Mouse (Mus musculus) heart, postnatal 25 days (tissue): ENCODE measurements at regions not wholly inside any gene's neighbourhood (a gene's known extent, or its start where the extent isn't known, plus 50 kb on each side); places are given as distances from the start of the nearest gene placed in this dataset.

Experiments used
- DNase-seq: peaks from one replicate; pipeline ENCODE4 v3.0.0; 2022; ENCODE audit warnings: low spot score
- intact Hi-C: fragments of 180-260 bp; cut with DNase I; formaldehyde crosslinking; loops from one replicate; pipeline ENCODE4 v1.15.1; 2025

DNA sequence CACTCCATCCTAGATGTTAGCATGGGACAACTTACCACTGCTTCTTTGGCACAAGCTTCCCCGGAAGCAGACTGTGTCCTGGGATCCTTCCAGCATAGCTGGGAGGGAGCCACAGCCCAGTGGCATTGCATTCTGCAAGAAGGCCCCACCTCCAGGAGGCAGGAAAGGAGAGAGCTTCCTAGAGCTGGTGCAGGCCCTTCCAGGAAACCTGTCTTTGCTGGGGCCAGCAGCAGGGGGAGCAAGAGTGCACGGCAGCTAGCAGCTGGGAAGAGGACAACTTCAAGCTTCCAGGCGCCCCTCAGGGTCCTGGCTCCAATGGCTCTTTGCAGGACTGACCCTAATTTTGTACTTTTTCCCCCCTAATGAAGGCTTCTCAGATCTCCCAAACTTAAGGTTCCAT, 115.4 kb upstream of the Sorcs3 start:
- intact Hi-C loops = no loop called here
- no peak for DNase-seq

GRCm38 (mm10) chr19:48097363-48097762, 108.5 kb upstream of the Sorcs3 start:
- intact Hi-C loops = no loop called here
- no peak for DNase-seq

DNA sequence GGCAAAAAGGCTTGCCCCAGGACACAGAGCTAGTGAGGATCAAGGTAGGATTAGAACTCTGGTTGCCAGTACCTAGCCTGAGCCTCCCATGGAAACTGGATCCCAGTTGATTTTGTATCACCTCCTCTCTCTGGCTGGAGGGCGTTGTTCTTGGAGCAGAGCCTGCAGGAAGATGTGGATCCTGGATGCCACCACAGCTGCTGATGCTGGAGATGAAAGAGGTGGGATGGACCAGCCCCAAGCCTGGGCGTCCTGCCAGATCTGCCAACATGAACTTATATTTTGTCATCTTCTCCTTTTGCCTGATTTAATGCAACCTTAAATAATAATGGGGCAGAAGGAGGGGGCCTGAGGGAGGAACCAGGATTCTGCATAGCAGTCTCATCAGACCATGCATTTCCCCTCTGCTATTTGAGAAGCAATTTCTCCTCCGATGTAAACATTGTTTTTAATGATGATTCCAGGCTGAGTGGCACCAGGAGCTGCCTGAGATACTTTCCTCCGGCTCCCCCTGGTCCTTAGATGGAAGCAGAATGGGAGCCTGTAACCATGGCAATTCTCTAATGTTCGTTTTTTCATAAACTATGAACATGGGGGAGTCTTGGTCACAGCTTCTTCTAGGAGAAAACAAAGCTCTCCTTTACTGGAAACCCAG, 107.8 kb upstream of the Sorcs3 start:
- intact Hi-C loops = no loop called here
- DNase-seq = no peak

GRCm38 (mm10) chr19:48100991-48101390, 104.8 kb upstream of the Sorcs3 start:
- intact Hi-C loops = no loop called here
- DNase-seq = no peak

- DNase-seq = no peak
- intact Hi-C loops = no loop called here
Measured at GRCm38 (mm10) chr19:48115155-48115554, 90.7 kb upstream of the Sorcs3 start.

DNA sequence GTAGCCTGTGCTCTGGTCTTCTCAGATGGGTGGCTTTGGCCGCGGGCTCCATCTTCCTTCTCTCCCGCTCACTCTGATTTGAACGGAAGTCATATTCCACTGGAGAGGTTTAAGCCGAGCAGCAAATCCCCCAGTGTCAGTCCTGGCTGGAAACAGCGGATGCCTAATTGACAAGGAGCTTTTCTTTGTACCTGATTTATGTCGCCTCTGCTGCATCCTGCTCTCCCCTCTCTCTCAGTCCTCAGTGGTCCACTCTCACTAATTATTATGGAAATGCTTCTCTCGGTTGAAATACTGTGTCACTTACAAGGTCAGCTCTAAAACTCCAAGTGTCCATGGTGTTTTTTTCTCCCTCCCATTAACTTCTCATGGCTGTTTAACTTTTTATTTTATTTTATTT, 90.1 kb upstream of the Sorcs3 start:
- DNase-seq = no peak
- intact Hi-C loops = no loop called here

DNA sequence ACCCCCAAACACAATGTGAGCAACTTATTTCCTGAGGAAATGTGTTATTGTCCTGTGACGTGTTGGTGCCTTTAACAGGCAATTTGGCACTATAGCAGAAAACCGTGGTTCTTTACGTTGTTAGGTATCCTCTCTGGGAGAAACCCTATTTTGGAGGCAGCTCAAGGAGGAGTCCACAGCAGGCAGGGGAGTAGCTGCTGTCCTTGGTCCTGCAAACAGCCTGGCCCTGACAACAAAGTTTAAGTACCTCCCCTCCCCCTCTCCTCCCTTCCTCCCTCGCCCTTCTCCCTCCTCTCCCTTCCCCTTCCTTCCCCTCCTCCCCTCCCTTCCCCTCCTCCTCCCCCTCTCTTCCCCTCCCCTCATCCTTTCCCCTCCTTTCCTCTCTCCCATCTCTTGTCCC, 89.1 kb upstream of the Sorcs3 start:
- intact Hi-C loops = no loop called here
- no peak for DNase-seq

- intact Hi-C loops = no loop called here
- no peak for DNase-seq
Measured at GRCm38 (mm10) chr19:48117646-48118045, 88.2 kb upstream of the Sorcs3 start.

GRCm38 (mm10) chr19:48122281-48122680, 83.5 kb upstream of the Sorcs3 start:
- no peak for DNase-seq
- intact Hi-C loops = no loop called here

GRCm38 (mm10) chr19:48123777-48124176, 82.0 kb upstream of the Sorcs3 start:
- intact Hi-C loops = no loop called here
- DNase-seq = no peak

DNA sequence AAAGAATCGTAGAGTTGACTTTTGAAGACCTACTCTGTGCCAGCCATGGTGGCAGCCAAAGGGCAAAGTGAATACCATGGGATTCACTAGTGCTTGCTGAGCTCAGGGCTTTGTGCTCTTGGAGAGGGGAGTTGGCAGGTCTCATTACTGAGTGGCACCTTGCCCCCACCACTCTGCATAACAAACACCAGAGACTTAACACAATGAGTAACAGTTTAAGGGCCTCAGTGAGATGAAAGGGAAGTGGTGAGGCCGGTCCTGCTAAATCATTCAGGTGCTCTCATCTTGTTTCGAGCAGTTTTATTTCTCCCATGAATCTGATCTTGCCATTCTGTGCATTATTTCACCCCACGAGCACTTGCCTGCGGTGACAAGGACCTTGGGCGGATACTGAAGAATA, 80.1 kb upstream of the Sorcs3 start:
- no peak for DNase-seq
- intact Hi-C loops = no loop called here

GRCm38 (mm10) chr19:48128089-48128488, 77.7 kb upstream of the Sorcs3 start:
- DNase-seq = no peak
- intact Hi-C loops = no loop called here

DNA sequence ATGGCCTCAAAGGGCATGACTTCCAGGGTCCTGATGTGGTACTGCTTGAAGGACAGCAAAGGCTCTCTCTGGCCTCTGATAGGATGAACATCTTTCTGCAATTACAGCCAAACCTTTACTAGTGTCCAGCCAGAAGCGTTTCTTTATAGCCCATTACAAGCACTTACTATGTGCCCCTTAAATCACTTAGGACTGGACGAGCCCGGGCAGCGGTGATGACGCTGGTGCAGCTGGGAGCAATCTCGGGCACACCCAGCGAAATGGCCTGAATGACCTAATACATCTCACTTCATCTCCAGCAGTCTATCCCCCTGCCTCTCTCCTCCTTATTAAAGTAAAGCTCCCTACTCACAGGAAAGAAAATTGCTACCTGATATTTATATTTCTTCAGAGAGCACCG, 69.6 kb upstream of the Sorcs3 start:
- intact Hi-C loops = no loop called here
- DNase-seq = no peak

DNA sequence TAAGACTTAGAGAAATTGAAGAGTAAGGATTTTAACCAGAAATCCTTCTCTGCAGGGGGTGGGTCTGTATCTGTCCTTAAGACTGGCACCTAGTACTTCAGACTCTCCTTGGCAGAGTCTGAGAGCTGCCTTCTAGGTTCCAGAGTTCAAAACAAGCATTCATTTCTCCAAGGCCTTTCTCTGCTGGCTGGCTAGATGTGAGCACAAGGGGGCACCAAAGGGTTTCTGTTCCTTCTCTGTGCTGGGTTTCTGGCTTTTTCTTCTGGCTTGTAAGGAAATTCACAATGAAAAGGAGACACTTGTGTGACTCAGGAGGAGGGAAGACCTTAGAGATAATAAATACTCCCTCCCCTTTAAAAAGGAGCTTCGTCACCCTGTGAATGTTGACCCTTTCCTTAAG, 61.7 kb upstream of the Sorcs3 start:
- DNase-seq = no peak
- intact Hi-C loops = loop anchor here (5.0 kb wide), 1 partner anchor 248 kb away; no protein-coding TSS in a partner anchor
